Mouse (Mus musculus): ENCODE measurements around the gene Stx5a. TPM values are rescaled to one million over a fixed set of nuclear protein-coding genes. Genes with fewer than 3 reads are reported as not detected.

Gene Stx5a
- 24.2 and 27.7 TPM in 2 replicates for polyA plus RNA-seq (2012)

DNA sequence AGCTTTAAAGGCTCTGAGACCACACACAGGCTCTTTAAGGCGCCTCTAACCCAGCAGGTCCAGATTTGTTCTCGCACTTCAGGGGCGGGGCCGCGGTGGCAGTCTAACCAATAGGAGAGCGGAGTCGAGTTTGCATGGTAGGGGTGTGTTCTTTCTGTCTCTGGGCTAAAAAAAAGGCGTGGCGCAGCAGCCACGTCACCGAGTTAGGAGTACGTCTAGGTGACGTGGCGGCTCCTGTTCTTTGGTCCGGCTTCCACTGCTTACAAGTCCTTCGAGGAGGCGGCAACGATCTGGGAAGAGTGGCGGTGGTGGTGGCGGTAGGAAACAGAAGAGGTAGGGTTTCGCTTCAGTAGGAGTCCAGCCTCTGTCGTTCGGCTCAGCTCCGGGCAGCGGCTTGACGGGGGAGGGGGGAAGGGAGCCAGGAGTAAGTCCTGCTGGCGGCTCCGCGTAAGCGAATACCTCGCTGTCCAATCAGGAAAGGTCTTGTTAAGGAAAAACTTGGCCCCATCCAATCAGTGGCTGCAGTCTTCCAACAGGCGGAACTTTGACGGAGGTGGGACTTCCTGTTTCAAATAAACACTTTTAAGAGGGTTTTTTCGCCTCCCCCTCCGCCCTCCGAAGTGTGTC, at the start of gene Stx5a:
Stx5a (plus strand) TSS at position 171 of the 627 bp plus-strand sequence.

GRCm38 (mm10) chr19:8722907-8723573, 18.2 kb upstream of the Stx5a start, which contains the start of gene Slc3a2:
TSS of gene Slc3a2 (minus strand) at chr19:8723369.

GRCm38 (mm10) chr19:8735389-8736159, 5.6 kb upstream of the Stx5a start, which contains the start of gene Wdr74:
TSS of gene Wdr74 (plus strand) at chr19:8735827.

DNA sequence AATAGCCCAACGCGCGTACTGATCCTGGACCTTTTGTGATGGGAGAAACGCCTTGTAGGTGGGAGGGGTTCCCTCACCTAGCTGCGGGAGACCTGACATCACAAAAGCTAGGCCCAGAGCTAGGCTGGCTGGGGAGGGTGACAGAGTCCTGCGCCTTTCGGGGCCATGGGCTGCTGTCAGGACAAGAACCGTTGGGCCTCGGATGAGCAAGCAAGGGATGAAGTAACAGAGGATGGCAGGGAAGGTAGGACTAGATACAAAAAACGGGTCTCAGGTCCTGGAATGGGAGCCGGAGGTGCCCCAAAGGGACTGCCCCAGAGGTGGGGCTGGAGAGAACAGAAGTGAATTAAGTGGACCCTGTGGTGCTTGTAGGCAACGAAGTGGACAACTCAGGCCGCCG, 610 bp upstream of the Stx5a start, which contains the start of gene 1700092M07Rik:
1700092M07Rik (plus strand) TSS at position 116 of the 400 bp plus-strand sequence.

DNA sequence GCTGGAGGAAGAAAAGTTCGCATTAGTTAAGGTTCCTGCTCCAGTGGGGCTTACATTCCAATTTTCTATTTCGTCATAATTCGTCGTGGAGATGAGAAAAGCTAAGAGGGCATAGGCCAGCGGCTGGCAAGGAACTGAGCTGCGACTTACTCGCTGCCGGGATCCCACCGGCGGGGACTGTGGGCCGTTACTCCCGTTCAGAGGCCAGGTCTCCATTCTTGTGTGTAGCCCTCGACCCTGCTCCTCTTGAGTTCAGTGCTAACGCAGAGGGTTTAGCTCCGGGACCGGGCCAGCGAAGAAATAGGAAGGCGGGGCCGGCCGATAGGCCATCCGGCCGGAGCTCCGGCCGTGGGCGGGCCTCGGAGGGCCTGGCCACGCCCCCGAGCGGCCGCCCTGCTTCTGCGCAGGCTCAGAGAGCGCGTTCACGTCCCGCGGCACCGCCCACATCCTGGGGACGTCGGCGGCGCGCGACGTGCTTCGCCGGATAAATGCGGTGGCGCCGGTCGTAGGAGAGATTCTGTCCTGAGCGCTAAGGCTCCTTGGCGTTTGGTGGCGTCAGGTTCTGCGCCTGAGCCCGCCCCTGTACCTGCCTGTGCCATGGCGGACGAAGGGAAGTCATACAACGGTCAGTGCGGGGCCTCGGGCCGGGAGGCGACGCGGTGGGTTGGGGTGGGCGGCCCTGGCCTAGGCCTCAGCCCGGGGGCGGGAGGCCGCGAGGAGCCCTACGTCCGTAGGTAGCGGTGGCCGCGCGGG, 15.6 kb downstream of the Stx5a start, which contains the start of gene Nxf1:
Nxf1 (plus strand) TSS at position 439 of the 753 bp plus-strand sequence.

GRCm38 (mm10) chr19:8770567-8771270, 29.5 kb downstream of the Stx5a start, which contains the start of gene Tmem223:
TSS of gene Tmem223 (plus strand) at chr19:8770996.

DNA sequence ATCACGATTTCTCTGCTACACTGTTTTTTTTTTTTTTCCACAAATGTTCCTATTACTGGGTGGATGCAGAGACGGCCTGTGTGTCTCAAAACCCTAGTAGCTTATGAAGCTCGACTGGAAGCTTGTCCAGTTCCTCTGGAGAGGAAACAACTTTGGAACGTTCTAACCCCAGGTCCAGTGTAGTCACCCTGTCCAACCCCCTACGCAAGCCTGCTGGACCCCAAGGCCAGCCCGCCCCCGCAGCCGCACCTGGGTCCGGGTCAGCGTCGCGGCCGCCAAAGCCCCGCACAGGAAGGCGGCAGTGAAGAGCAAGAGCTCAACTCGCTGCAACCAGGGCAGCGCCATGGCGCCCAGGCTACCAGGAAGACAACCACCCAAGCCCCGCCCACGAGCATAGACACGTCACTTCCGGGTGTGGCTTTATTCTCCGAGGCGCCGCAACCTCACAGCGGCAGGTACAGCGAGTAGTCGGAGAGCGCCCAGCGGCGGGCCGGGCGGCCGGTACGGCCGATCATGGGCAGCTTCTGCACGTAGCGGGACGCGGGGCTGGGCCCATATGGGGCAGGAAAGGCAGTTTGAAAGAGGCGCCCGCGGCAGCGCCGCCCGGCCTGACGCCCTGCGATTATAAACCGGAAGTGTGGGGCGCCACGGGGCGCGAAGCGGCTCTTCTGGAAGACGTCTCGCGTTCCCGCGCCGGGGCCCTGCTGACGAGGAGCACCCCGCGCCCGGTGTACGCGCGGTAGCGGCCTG, 33.0 kb downstream of the Stx5a start, which contains the start of gene Tmem179b:
Tmem179b (minus strand) TSS at position 382 of the 750 bp plus-strand sequence.

GRCm38 (mm10) chr19:8786008-8786781, 45.0 kb downstream of the Stx5a start, which contains the start of gene Taf6l:
TSS of gene Taf6l (minus strand) at chr19:8786417.

DNA sequence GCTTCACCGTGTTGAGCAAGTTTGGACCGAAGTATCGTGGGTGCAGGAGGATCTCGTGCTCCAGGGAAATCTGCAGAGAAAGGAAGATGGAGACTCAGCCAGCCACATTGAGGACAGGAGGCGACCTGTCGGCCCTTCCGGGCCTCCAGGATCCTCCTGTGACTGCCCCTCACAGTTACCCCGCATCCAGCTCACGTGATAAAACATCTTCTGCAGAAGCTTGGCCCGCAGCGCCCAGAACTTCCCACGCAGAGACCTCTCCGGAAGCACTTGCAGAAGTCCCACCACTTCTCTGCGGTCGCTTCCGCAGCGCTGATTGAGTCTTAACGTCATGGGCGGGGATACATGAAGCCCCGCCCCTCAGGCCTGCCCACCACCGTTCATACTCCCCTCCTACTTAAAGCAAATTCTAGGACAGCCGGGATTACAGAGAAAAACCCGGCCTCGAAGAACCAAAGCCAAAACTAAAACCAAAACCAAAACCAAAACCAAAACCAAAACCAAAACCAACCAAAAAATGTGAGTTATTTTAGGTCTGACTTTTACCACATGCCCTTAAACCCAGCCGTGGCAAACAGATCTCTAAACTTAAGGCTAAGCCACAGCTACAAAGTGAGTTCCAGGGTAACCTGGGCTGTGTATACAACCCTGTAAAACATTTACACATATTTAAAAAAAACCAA, 57.2 kb downstream of the Stx5a start, which contains the start of gene Polr2g:
Polr2g (minus strand) TSS at position 314 of the 683 bp plus-strand sequence.

DNA sequence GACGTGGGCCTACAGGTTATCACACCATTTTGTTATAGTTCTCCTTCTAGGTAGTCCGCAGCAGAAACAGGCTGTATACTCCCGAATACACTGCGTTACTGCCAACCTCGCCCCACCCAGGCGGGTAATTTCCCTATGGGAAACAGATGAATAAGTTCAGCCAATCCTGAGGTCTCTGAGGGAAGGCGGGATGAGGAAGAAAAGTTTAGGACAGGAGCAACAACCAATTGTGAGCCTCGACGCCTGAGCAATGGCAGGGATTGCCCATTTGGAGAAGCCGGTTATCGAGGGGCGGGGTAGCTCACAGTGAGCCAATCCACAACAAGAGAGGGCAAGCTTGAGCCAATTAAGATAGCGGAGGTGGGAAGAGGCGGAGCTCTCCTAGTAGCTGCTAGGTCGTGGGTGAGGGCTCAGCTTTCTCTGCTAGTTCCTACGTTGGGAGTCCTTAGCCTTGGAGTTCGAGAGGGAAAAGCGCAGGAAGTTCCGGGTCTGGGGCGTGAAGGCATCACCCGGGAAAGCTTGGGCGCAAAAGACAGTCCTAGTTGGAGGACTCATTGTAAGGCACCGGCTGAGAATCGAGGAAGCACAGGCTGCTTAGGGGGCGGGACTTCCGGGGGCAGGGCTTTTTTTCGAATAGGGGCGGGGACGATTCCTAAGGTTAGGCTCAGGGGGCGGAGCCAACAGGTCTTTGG, 61.1 kb downstream of the Stx5a start, which contains the start of gene Zbtb3:
Zbtb3 (plus strand) TSS at position 426 of the 692 bp plus-strand sequence.

Other genes with a start within 250 kb of the Stx5a start
- gene Slc22a8, start 150.2 kb upstream of the Stx5a start, polyA plus RNA-seq (2012) = 0.02 TPM in 1 of 2 replicates, not detected in the other
- gene Slc22a6, start 123.4 kb upstream of the Stx5a start, polyA plus RNA-seq (2012) = not detected in 2 replicates
- gene Chrm1, start 77.6 kb upstream of the Stx5a start, polyA plus RNA-seq (2012) = 0.06 and 0.22 TPM in 2 replicates
- gene Slc3a2, start 18.0 kb upstream of the Stx5a start, polyA plus RNA-seq (2012) = 116 and 163 TPM in 2 replicates
- 37.5 and 45.6 TPM in 2 replicates for gene Wdr74, start 5.6 kb upstream of the Stx5a start, polyA plus RNA-seq (2012)
- 1.1 and 2.8 TPM in 2 replicates for gene 1700092M07Rik, start 695 bp upstream of the Stx5a start, polyA plus RNA-seq (2012)
- 37.5 and 54.2 TPM in 2 replicates for gene Nxf1, start 15.7 kb downstream of the Stx5a start, polyA plus RNA-seq (2012)
- gene Tmem223, start 29.6 kb downstream of the Stx5a start, polyA plus RNA-seq (2012) = 51.0 and 63.4 TPM in 2 replicates
- gene Tmem179b, start 33.1 kb downstream of the Stx5a start, polyA plus RNA-seq (2012) = 61.1 and 78.1 TPM in 2 replicates
- 35.3 and 40.4 TPM in 2 replicates for gene Taf6l, start 45.0 kb downstream of the Stx5a start, polyA plus RNA-seq (2012)
- gene Polr2g, start 57.2 kb downstream of the Stx5a start, polyA plus RNA-seq (2012) = 5.0 and 6.5 TPM in 2 replicates
- 0.30 and 0.85 TPM in 2 replicates for gene Zbtb3, start 61.1 kb downstream of the Stx5a start, polyA plus RNA-seq (2012)
- 2.8 and 3.5 TPM in 2 replicates for gene Ttc9c, start 77.9 kb downstream of the Stx5a start, polyA plus RNA-seq (2012)
- gene Hnrnpul2, start 78.6 kb downstream of the Stx5a start, polyA plus RNA-seq (2012) = 136 and 204 TPM in 2 replicates
- 141 and 155 TPM in 2 replicates for gene AC129217.1, start 88.4 kb downstream of the Stx5a start, polyA plus RNA-seq (2012)
- gene Bscl2, start 96.1 kb downstream of the Stx5a start, polyA plus RNA-seq (2012) = 91.7 and 97.7 TPM in 2 replicates
- gene Gng3, start 97.8 kb downstream of the Stx5a start, polyA plus RNA-seq (2012) = not detected in 2 replicates
- 0.07 and 0.34 TPM in 2 replicates for gene Lrrn4cl, start 109.4 kb downstream of the Stx5a start, polyA plus RNA-seq (2012)
- 176 and 267 TPM in 2 replicates for gene Ubxn1, start 130.1 kb downstream of the Stx5a start, polyA plus RNA-seq (2012)
- 60.4 and 63.7 TPM in 2 replicates for gene Uqcc3, start 139.5 kb downstream of the Stx5a start, polyA plus RNA-seq (2012)
- gene Lbhd1, start 142.3 kb downstream of the Stx5a start, polyA plus RNA-seq (2012) = 0.47 and 0.98 TPM in 2 replicates
- gene Gm49403, start 142.5 kb downstream of the Stx5a start, polyA plus RNA-seq (2012) = not detected in 2 replicates
- gene 1810009A15Rik, start 147.4 kb downstream of the Stx5a start, polyA plus RNA-seq (2012) = 68.5 and 78.3 TPM in 2 replicates
- 10.1 and 13.2 TPM in 2 replicates for gene Gm49416, start 147.5 kb downstream of the Stx5a start, polyA plus RNA-seq (2012)
- 32.4 and 39.0 TPM in 2 replicates for gene Ints5, start 151.6 kb downstream of the Stx5a start, polyA plus RNA-seq (2012)
- 52.6 and 60.1 TPM in 2 replicates for gene Ganab, start 156.7 kb downstream of the Stx5a start, polyA plus RNA-seq (2012)
- gene B3gat3, start 179.0 kb downstream of the Stx5a start, polyA plus RNA-seq (2012) = 129 and 153 TPM in 2 replicates
- 8.8 and 9.0 TPM in 2 replicates for gene Rom1, start 187.9 kb downstream of the Stx5a start, polyA plus RNA-seq (2012)
- gene Eml3, start 188.1 kb downstream of the Stx5a start, polyA plus RNA-seq (2012) = 76.3 and 82.6 TPM in 2 replicates
- gene Mta2, start 200.5 kb downstream of the Stx5a start, polyA plus RNA-seq (2012) = 58.4 and 74.1 TPM in 2 replicates
- 28.2 and 29.0 TPM in 2 replicates for gene Tut1, start 212.4 kb downstream of the Stx5a start, polyA plus RNA-seq (2012)
- 124 and 163 TPM in 2 replicates for gene Eef1g, start 225.6 kb downstream of the Stx5a start, polyA plus RNA-seq (2012)
- 19.1 and 29.1 TPM in 2 replicates for gene Ahnak, start 247.9 kb downstream of the Stx5a start, polyA plus RNA-seq (2012)